Mouse (Mus musculus) left cerebral cortex, postnatal 4 days (tissue): ENCODE results near the gene Ccnk. TPM values are rescaled to one million over a fixed set of nuclear protein-coding genes. Genes with fewer than 3 reads are reported as not detected.
A peak's percentile ranks its signal among the peaks of the same experiment; 100 is the strongest.

Experiments used
- DNase-seq: peaks from one replicate; pipeline ENCODE4 v3.0.0-alpha.2; 2022
- intact Hi-C: fragments of 180-260 bp; cut with DNase I; formaldehyde crosslinking; loops from one replicate; pipeline ENCODE4 v1.15.1; 2025
- total RNA-seq, 2 experiments: library from RNA; stranded (reverse); gene quantifications; 2 replicates each; pipeline ENCODE4 v1.2.3; 2021

Ccnk gene
- total RNA-seq, 2 experiments from 2014 or later = 39.0 to 40.2 TPM

DNA sequence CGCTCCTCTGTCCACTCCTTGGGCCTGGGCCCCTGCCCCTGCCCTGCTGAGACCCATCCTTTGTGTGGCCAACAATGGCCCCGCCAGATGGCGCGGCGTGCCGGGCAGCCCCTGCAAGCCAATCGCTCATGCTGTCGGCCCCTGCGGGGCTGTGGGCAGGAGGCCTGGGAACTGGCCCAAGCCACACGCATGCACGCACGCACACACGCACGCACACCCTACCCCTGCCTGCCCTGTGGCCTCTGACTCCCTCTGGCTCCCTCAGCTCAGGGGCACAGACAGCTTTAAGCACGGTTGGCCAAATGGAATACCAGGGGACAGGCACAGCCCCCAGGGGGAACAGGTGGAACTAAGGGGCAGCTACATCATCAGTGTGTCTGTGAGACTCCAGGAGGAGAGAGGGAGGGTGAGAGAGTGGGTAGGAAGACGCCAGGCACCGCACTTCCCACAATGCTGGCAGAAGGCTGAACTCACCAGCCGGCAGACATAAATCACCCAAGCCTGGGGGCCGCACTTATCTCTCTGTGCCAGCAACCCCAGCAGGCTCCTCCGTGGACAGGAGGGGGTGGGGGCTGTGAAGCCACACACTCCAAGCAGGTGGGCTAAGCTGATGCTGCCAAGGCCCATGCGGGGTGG lies 61.7 kb downstream of the Ccnk start:
- intact Hi-C loops = no loop called here
- DNase-seq = peak; percentile 88

DNA sequence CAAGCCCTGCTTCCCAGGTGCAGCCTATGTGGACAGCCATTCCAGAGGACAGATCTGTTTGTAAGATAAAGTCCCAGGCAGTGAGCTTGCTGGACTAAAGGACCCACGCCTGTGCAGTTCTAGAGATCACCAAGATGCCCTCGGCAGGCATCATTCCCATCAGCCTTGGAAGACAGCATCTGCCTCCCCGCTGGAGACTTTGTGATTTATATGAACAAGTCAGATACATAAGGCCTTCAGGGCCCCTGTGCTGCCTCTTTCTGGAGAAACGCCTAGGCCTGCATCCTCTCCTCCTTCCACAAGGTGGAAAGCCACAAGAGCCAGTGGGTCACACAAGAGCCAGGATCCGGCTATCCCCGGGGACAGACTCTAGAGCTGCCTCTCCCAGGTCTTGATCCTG lies 62.2 kb downstream of the Ccnk start:
- intact Hi-C loops = no loop called here
- DNase-seq = peak; percentile 56

DNA sequence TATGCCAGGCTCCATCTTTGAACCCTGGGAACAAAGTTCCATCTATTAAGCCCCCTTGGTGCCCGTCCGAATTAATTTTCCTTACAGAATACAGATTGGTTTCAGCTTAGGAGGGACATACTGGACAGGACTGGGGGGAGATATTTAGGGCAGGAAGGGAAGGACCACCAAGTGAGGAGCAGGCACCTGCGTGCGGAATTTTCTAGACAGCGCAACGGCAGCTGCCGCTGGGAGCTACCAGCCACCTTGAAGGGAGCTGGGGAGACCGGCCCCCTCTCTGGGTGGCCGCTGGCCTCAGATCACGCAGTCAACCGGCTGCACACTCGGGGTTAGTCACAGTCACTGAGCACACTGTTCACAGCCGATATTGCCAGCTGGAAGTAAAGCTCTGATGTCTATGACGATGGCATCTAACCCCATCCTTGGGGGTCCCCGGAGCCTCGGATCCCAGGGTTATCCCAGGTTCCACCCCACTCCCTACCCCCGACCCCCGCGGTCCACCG lies 62.9 kb downstream of the Ccnk start:
- peak; percentile 56 for DNase-seq
- intact Hi-C loops = no loop called here

GRCm38 (mm10) chr12:108244778-108245177 lies 65.4 kb downstream of the Ccnk start:
- intact Hi-C loops = no loop called here
- peak; percentile 70 for DNase-seq

DNA sequence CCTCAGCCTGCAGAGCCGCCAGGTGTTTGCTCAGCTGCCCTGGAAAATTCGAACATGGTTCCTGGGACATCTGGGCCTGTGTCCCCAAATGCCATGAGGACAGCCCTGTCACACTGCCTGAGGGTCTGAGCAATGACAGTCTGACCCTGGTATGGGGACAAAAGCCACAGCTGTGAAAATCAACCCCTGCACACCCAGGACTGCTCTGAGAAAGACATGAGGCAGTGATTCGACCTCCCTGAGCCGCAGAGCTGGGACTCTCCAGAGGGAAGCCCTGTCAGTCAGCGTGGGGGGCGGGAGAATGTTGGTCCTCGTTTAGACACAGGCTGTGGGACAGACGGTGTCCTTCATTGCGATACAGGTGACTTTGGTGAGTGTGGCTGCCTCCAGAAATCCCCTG lies 66.2 kb downstream of the Ccnk start:
- no peak for DNase-seq
- intact Hi-C loops = no loop called here

DNA sequence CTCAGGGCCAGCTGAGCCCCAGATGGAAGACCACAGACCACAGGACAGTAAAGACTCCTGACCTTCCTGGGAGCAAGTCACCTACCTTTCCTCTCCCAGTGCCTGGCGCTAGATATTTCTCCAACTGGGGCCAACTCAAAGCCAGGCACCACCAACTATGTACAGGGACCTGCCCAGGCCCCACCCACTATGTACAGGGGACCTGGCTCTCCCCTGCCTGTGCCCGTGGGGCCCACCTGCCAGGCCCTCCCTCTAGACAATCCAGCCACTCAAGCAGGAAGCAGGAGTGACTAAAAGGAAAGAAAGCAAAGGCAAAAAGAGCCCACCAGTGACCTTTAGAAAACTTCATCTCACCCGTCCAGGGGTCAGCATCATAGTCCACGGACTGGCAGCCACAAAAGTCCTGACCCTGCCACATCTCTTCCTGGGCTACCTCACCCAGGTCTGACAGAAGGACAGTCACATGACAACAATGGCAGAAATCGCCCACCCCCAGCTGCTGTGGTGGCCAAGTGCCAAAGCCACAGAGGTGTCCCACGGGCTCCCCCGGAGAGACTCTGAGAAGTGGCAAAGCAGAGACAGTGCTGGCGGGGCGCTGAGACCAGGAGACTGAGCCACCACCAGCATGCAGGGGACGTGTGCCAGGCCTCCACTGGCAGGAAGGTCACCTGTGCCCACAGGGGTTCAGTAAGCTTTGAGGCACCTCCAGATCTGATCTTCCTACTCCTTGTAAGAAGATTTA lies 67.6 kb downstream of the Ccnk start:
- intact Hi-C loops = no loop called here
- peak; percentile 49 for DNase-seq

GRCm38 (mm10) chr12:108249019-108249418 lies 69.6 kb downstream of the Ccnk start:
- no peak for DNase-seq
- intact Hi-C loops = no loop called here

- intact Hi-C loops = no loop called here
- DNase-seq = peak; percentile 66
Observed at GRCm38 (mm10) chr12:108249522-108249921, 70.1 kb downstream of the Ccnk start.

- intact Hi-C loops = no loop called here
- DNase-seq = no peak
Observed at GRCm38 (mm10) chr12:108251034-108251792, 71.8 kb downstream of the Ccnk start.

GRCm38 (mm10) chr12:108251825-108252542 lies 72.6 kb downstream of the Ccnk start:
- no peak for DNase-seq
- intact Hi-C loops = no loop called here

Other genes starting within 250 kb of the Ccnk start
- 100 to 1,000 TPM; 125 to 127 TPM for gene Bcl11b, start 176.0 kb upstream of the Ccnk start, total RNA-seq
- gene Setd3, start 265 bp upstream of the Ccnk start, total RNA-seq = 100 to 1,000 TPM; 122 to 123 TPM
- gene Ccdc85c, start 95.8 kb downstream of the Ccnk start, total RNA-seq = 10 to 100 TPM; 60.2 to 64.1 TPM
- gene Hhipl1, start 126.7 kb downstream of the Ccnk start, total RNA-seq = 1 to 10 TPM; 6.3 to 6.6 TPM
- 10 to 100 TPM; 65.7 to 78.6 TPM for gene Cyp46a1, start 154.8 kb downstream of the Ccnk start, total RNA-seq
- 10 to 100 TPM; 93.3 to 99.0 TPM for gene Eml1, start 191.4 kb downstream of the Ccnk start, total RNA-seq